Mouse (Mus musculus) heart, embryonic 14.5 days (tissue): Measurements from ENCODE around the gene Maea. TPM values are rescaled to one million over a fixed set of nuclear protein-coding genes. Genes with fewer than 3 reads are reported as not detected.

Experiments used
- ATAC-seq: fragments of 200-750 bp; cut with Nextera tagmentation; 2 replicates; pipeline ENCODE4 v1.8.0; 2017; ENCODE audit warnings: low read depth, moderate TSS enrichment; ENCODE audit not compliant: insufficient number of reproducible peaks, insufficient read depth, low FRiP score
- H3K27ac ChIP-seq, 2 experiments: fragments of 200-500 bp in 1 of 2; fragments of 300-500 bp in 1 of 2; sonication (generic) in 1 of 2; replicated peaks in 1 of 2; 2 replicates each; pipeline ENCODE4 v1.5.1; 2012 to 2014; ENCODE audit warnings: low read depth in 2 of 2, low read length in 2 of 2, control low read depth in 1 of 2, mild to moderate bottlenecking in 1 of 2, mixed read lengths in 1 of 2; ENCODE audit not compliant: control insufficient read depth in 1 of 2, insufficient read depth in 1 of 2
- H3K27me3 ChIP-seq: fragments of 300-500 bp; sonication (generic); 2 replicates; pipeline ENCODE4 v1.6.1; 2014; ENCODE audit warnings: mild to moderate bottlenecking, low read length, control low read depth; ENCODE audit not compliant: control insufficient read depth, insufficient read depth
- H3K36me3 ChIP-seq: fragments of 300-500 bp; sonication (generic); 2 replicates; pipeline ENCODE4 v1.6.1; 2014; ENCODE audit warnings: mild to moderate bottlenecking, control low read depth, low read length, mixed read lengths; ENCODE audit not compliant: control insufficient read depth, insufficient read depth
- H3K4me1 ChIP-seq, 2 experiments: fragments of 200-500 bp in 1 of 2; fragments of 300-500 bp in 1 of 2; sonication (generic) in 1 of 2; 2 replicates each; pipeline ENCODE4 v1.6.1; 2012 to 2014; ENCODE audit warnings: low read length in 2 of 2, control low read depth in 1 of 2, mixed read lengths in 1 of 2; ENCODE audit not compliant: control insufficient read depth in 2 of 2, insufficient read depth in 2 of 2
- H3K4me2 ChIP-seq: fragments of 300-500 bp; sonication (generic); 2 replicates; pipeline ENCODE4 v1.6.1; 2014; ENCODE audit warnings: mild to moderate bottlenecking, low read length
- H3K4me3 ChIP-seq, 2 experiments: fragments of 200-500 bp in 1 of 2; fragments of 300-500 bp in 1 of 2; sonication (generic) in 1 of 2; 2 replicates each; pipeline ENCODE4 v1.5.1; 2012 to 2014; ENCODE audit warnings: low read length in 2 of 2, mild to moderate bottlenecking in 2 of 2, control low read depth in 1 of 2, low read depth in 1 of 2, moderate library complexity in 1 of 2; ENCODE audit not compliant: control insufficient read depth in 1 of 2, insufficient read depth in 1 of 2
- H3K9ac ChIP-seq: fragments of 300-500 bp; sonication (generic); 2 replicates; pipeline ENCODE4 v1.6.1; 2014; ENCODE audit warnings: mild to moderate bottlenecking, low read length
- H3K9me3 ChIP-seq: fragments of 300-500 bp; sonication (generic); 2 replicates; pipeline ENCODE4 v1.6.1; 2016; ENCODE audit warnings: low read length, control low read depth; ENCODE audit not compliant: control insufficient read depth
- WGBS: fragments of 180-500 bp; shearing (Covaris S2); extraction: QIAGEN DNeasy Blood & Tissue Kit; methylation state at CpG from one replicate; pipeline ENCODE4 v1.1.7; 2014; 5-methylcytosine and 5-hydroxymethylcytosine counted together
- polyA plus RNA-seq: library from polyadenylated mRNA; unstranded; fragments of >200 nt; fragmentation: Nextera tagmentation; extraction: Ambion mirVana; gene quantifications from 2 replicates; pipeline ENCODE4 v1.2.1, GENCODE M21; 2014

The Maea gene
- polyA plus RNA-seq, 1 experiment from 2014 or later: 133 TPM

- peaks cover 5% of the 10 kb centered on the region; the same call in 1 of the 2 replicates for H3K27me3 ChIP-seq
- ATAC-seq: no peak
- no peak overlapping the region for H3K4me3 ChIP-seq
- WGBS: 54% methylated on average over 3 of the region's 3 CpGs
- no peaks in the 10 kb centered on the region for H3K36me3 ChIP-seq
- no peaks in the 10 kb centered on the region for H3K4me1 ChIP-seq
- no peak overlapping the region for H3K9ac ChIP-seq
- H3K27ac ChIP-seq: no peak overlapping the region
- H3K9me3 ChIP-seq: no peaks in the 10 kb centered on the region
- H3K4me2 ChIP-seq: no peak overlapping the region
Observed at GRCm38 (mm10) chr5:33420313-33420712, 85.0 kb downstream of the Maea start.

Other genes starting within 250 kb of the Maea start
- not detected in 2 replicates for gene Slc5a1, start 231.3 kb upstream of the Maea start, polyA plus RNA-seq
- gene Spon2, start 117.1 kb upstream of the Maea start, polyA plus RNA-seq: 72.8 and 79.4 TPM in 2 replicates
- 238 and 245 TPM in 2 replicates for gene Ctbp1, start 60.5 kb upstream of the Maea start, polyA plus RNA-seq
- 4.5 and 4.9 TPM in 2 replicates for gene Uvssa, start 43.0 kb downstream of the Maea start, polyA plus RNA-seq
- not detected in 2 replicates for gene Nkx1-1, start 98.5 kb downstream of the Maea start, polyA plus RNA-seq